Mouse (Mus musculus) embryonic fibroblast, embryonic 13.5 days (primary cell): ENCODE data around the gene Dnaaf5. TPM values are rescaled to one million over a fixed set of nuclear protein-coding genes. Genes with fewer than 3 reads are reported as not detected.
A peak's percentile ranks its signal among the peaks of the same experiment; 100 is the strongest.

ENCODE experiments used
- H3K27ac ChIP-seq: 2 replicates; pipeline ENCODE4 v1.5.1; 2012; ENCODE audit warnings: low read length, control low read depth, inconsistent platforms; ENCODE audit not compliant: insufficient read depth
- H3K4me1 ChIP-seq: 2 replicates; pipeline ENCODE4 v1.6.1; 2011; ENCODE audit warnings: low read length; ENCODE audit not compliant: control insufficient read depth, insufficient read depth
- H3K4me3 ChIP-seq: 2 replicates; pipeline ENCODE4 v1.5.1; 2011; ENCODE audit warnings: mild to moderate bottlenecking, control low read depth, low read length; ENCODE audit not compliant: insufficient read depth
- CTCF ChIP-seq: IDR thresholded peaks from 2 replicates; pipeline ENCODE4 v1.5.1; 2011; ENCODE audit warnings: mild to moderate bottlenecking, control low read depth, low read length, moderate library complexity, borderline replicate concordance; ENCODE audit not compliant: insufficient read depth
- POLR2A ChIP-seq: IDR thresholded peaks from 2 replicates; pipeline ENCODE4 v1.6.1; 2011; ENCODE audit warnings: low read depth, mild to moderate bottlenecking, control low read depth, low read length, moderate library complexity
- polyA plus RNA-seq: library from polyadenylated mRNA; stranded (reverse); fragments of >200 nt; gene quantifications from 2 replicates; pipeline ENCODE4 v1.2.4, GENCODE M21; 2011; ENCODE audit warnings: low read depth; ENCODE audit not compliant: missing spikeins, insufficient read length

Gene Dnaaf5
- polyA plus RNA-seq, 1 experiment = 8.5 TPM

- Histone ChIP-seq H3K27ac (no peak overlapping the region), H3K4me3 (no peak overlapping the region), H3K4me1 (peaks cover 6% of the 10 kb centered on the region; the same call in 1 of the 2 replicates)
- TF ChIP-seq POLR2A (no peak), CTCF (no peak)
These were observed 56.1 kb downstream of the Dnaaf5 start for GRCm38 (mm10) chr5:139206081-139206480.

- no peak overlapping the region for H3K27ac ChIP-seq
- TF ChIP-seq POLR2A = no peak
- no peak for TF ChIP-seq CTCF
- peaks cover 3% of the 10 kb centered on the region; the same call in 1 of the 2 replicates for H3K4me1 ChIP-seq
- H3K4me3 ChIP-seq = no peak overlapping the region
These were observed 56.5 kb downstream of the Dnaaf5 start for GRCm38 (mm10) chr5:139206525-139206924.

- no peak overlapping the region for H3K27ac ChIP-seq
- no peaks in the 10 kb centered on the region for H3K4me1 ChIP-seq
- TF ChIP-seq POLR2A (no peak), CTCF (no peak)
- H3K4me3 ChIP-seq = no peak overlapping the region
These were observed 58.2 kb downstream of the Dnaaf5 start for GRCm38 (mm10) chr5:139208183-139208582.

- TF ChIP-seq CTCF (peak; percentile 15; the same call in 1 of the 2 replicates), POLR2A (no peak)
These were observed 59.1 kb downstream of the Dnaaf5 start for GRCm38 (mm10) chr5:139208871-139209684.

GRCm38 (mm10) chr5:139209685-139210026 lies 59.6 kb downstream of the Dnaaf5 start:
- H3K4me3 ChIP-seq = no peak overlapping the region

More at GRCm38 (mm10) chr5:139208871-139209684, 59.1 kb downstream of the Dnaaf5 start:
- Histone ChIP-seq H3K4me1 (no peaks in the 10 kb centered on the region), H3K27ac (no peak overlapping the region), H3K4me3 (no peak overlapping the region)

GRCm38 (mm10) chr5:139211737-139212385 lies 61.8 kb downstream of the Dnaaf5 start:
- Histone ChIP-seq H3K27ac (no peak overlapping the region), H3K4me1 (peaks cover 12% of the 10 kb centered on the region), H3K4me3 (no peak overlapping the region)
- no peak for TF ChIP-seq POLR2A
- TF ChIP-seq CTCF = no peak

More at GRCm38 (mm10) chr5:139209685-139210026, 59.6 kb downstream of the Dnaaf5 start:
- H3K27ac ChIP-seq = no peak overlapping the region
- H3K4me1 ChIP-seq = no peaks in the 10 kb centered on the region
- TF ChIP-seq CTCF (no peak), POLR2A (no peak)

GRCm38 (mm10) chr5:139214298-139214697 lies 64.3 kb downstream of the Dnaaf5 start:
- peaks cover 12% of the 10 kb centered on the region for H3K4me1 ChIP-seq
- H3K27ac ChIP-seq = no peak overlapping the region
- H3K4me3 ChIP-seq = no peak overlapping the region
- TF ChIP-seq POLR2A (no peak), CTCF (no peak)

DNA sequence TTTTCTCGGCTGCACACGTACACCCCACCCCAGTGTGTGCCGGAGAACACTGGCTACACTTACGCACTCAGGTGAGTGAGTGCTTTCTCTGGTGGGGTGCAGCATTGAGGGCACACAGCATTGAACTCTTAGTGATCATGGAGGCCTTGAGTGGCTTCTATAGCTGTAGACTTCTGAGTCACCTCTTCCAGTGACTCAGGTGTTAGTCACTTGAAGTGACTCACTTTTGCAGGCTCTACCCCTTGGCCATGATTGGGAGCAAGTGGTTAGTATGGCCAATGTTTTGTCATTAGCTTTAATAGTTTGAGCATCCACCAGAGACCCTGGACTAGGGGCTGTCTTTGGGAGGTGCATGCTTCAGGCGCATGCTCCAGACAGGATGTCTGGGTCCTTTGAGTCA lies 65.2 kb downstream of the Dnaaf5 start:
- H3K27ac ChIP-seq = no peak overlapping the region
- TF ChIP-seq POLR2A = no peak
- no peak for TF ChIP-seq CTCF
- no peak overlapping the region for H3K4me3 ChIP-seq
- H3K4me1 ChIP-seq = peaks cover 12% of the 10 kb centered on the region

DNA sequence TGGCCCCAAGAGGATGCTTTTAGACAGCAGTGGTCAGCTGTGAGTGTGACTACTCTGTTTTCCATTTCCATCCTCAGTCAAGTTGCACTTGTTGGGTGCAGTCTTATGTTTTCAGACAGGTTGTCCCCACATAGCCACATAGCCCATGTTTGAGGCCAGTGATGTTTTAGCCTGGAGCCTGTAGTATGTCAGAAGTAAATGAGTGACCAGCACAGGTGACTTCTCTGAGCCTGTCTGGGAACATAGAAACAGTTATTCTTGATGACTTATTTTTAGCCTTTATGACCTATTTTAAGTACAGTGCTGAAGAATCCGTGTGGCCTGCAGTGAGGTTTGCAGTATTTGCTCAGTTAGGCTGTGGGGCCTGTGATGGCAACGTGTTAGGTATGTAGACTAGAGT lies 66.1 kb downstream of the Dnaaf5 start:
- no peak for TF ChIP-seq POLR2A
- TF ChIP-seq CTCF = no peak
- Histone ChIP-seq H3K27ac (no peak overlapping the region), H3K4me3 (no peak overlapping the region), H3K4me1 (peaks cover 12% of the 10 kb centered on the region)

DNA sequence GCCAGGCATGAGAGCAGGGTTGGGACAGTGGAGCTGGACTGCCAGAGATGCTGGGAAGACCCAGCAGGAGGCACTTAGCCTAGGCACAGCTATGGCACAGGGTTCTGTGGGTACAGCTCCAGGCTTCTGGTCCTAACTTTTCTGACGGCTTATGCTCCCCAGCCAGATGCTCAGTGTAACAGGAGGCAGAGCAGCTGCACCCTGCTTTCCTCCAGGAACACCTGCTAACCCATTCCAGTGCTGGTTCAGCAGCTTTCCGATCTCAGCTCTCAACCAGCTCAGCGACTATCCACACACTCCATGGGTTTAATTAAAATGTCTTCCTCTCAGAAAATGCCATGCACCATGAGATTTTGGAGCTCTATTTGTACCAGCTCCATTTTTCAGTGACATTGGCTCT lies 66.8 kb downstream of the Dnaaf5 start:
- no peak for TF ChIP-seq CTCF
- TF ChIP-seq POLR2A = no peak
- no peak overlapping the region for H3K27ac ChIP-seq
- H3K4me1 ChIP-seq = peaks cover 12% of the 10 kb centered on the region
- no peak overlapping the region for H3K4me3 ChIP-seq
